Mouse (Mus musculus): ENCODE results near the gene Hesx1. TPM values are rescaled to one million over a fixed set of nuclear protein-coding genes. Genes with fewer than 3 reads are reported as not detected.

The Hesx1 gene
- total RNA-seq, 2 experiments from 2014 or later, result 0.11 to 1.6 TPM

DNA sequence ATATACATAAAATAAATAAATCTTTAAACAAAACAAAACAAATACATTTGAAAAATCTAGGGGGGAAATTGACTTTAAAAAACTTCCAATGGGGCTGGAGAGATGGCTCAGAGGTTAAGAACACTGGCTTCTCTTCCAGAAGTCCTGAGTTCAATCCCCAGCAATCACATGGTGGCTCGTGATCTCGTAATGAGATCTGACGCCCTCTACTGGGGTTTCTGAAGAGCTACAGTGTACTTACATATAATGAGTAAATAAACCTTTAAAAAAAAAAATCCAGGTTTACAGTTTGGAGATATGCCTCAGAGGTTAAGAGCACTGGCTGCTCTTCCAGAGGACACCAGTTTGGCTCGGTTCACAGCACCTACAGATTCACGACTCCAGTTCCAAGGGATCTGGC, 17.3 kb downstream of the Hesx1 start:
- no peak for ATAC-seq (ENCODE audit: poor library complexity, severe bottlenecking)

DNA sequence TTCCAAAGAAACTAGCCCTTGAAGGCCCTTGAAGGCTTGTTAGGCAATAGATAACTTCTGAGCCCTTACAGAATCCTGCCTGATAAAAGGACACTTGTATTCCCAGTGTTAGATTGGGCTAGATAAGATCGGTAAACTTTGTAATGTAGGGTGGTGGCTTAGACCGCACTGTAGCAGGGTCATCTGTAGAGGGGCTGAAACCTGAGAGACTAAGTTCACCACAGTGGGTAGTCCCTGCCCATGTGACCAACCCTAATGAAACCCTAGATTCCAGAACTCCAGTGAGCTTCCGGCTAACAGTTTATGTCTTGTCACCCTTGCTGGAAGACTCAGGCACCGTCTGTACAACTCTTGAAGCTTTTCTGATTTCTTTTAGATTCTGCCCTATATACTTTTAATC, 19.4 kb downstream of the Hesx1 start:
- ATAC-seq (ENCODE audit: poor library complexity, severe bottlenecking), result no peak

DNA sequence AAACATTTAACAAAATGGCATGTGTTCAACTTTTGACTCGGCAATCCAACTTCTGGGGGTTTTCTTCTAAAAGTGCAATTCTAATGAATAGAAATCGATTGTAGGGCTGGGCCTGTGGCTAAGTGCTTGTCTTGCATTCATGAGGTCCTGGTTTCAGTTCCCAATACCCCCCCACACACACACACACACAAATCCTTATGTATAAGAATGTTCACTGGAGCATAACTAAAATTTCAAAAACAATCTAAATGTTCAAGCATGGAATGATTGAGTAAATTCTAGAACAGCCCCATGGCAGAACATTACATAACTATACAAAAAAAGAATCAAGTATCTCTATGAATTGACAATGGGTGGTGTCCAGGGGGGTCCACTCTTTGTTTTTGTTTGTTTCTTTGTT, 23.7 kb downstream of the Hesx1 start:
- no peak for ATAC-seq (ENCODE audit: poor library complexity, severe bottlenecking)

DNA sequence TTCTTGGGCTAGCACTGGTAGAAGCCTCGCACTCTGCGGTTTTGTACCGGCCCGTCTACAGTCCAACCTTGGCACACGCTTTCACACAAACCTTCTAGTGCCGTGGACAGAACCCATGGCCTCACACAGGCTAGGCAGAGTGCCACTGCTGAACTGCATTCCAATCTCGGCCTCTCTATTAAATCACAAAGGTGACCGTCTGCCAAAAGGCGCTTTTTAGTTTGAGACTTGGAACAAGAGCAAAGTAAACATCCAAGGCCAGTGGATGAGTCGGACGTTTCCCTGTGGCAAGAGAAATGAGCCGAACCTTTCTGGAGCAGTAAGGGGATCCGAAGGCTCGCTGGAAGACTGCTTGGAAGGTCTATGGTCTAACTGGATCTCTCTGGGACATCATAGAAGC, 25.6 kb downstream of the Hesx1 start:
- no peak for ATAC-seq (ENCODE audit: poor library complexity, severe bottlenecking)

DNA sequence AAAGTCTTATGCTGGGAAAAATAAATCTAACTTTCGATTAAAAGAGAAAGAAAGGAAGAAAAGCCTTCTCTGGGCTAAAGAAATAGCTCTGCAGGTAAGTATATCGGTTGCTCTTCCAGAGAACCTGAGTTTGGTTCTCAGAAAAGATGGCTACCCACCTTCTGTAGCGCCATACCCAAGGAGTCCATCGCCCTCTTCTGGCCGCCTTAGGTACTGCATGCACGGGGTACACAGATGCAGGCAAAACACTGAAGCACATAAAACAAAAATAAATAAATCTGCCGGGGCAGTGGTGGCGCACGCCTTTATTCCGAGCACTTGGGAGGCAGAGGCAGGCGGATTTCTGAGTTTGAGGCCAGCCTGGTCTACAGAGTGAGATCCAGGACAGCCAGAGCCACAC, 28.7 kb downstream of the Hesx1 start:
- ATAC-seq (ENCODE audit: poor library complexity, severe bottlenecking), result peak; percentile 66

DNA sequence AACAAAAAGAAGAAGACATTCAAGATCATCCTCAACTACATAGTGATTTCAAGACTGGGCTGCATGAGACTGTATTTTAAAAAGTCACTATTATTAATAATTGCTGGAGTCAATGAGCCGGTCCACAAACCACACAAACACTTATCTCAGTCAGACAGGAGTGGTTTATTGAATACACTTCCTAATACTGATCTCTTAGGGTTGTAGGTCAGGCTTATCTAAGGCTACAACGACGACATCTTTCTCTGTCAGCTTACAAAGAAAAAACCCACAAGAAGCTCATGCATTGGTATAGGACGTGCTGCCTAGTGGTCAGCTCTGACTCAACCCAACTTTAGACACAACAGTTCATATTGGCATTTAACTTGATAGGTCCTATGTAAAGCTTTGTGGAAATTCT, 30.4 kb downstream of the Hesx1 start:
- ATAC-seq (ENCODE audit: poor library complexity, severe bottlenecking), result no peak

DNA sequence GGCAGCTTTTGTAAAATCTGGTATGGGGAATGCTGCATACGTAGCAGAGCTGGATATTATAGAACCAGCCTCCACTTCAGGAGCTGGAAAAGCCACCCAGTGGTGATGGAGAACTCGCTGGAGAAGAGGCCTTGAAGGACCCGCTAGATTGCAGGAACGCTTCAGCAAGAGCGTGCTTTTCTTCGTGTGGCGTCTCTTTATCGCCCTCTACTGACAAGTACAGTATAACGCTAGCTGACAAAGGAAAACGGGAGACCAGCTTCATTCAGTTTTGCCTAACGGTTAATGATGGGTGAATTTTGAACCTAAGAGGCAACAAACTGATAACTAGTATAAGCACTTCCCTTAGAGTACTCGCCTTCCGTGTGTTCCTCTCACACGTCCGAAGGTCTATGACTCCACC, 35.6 kb downstream of the Hesx1 start:
- peak; percentile 86 for ATAC-seq (ENCODE audit: poor library complexity, severe bottlenecking)

DNA sequence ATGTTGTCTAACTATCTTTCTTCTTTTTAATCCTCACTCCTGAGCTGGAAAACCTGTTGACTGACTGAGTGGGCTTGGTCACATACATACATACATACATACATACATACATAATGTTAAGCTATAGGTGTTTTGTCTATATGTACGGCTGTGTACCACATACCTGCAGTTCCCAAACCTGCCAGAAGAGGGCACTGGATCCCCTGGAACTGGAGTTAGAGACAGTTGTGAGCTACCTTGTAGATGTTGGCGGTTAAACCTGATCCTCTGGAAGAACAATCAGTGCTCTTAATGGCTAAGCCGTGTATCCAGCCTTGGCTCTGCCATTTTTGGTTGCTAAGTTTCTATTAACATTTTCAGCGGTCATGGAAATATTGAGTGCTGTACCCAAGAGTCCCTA, 36.9 kb downstream of the Hesx1 start:
- 0 out of 2 replicates have a peak, but pooled peaks have one; percentile 60 for ATAC-seq (ENCODE audit: poor library complexity, severe bottlenecking)

DNA sequence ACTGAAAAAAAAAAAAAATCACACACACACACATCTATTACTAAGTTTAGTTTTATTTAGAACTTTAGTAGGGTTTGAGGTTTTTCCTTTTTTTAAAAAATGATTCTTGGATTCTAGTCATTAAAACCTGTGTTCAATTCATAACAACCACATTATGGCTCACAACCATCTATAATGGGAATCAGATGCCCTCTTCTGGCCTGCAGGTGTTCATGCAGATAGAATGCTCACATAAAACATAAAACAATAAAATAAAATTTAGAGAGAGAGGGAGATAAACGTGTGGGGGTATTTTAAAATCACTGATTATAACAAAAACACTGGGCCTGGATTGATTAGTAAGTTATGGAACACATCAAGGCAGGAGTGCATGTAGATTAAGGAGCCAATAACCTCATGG, 43.3 kb downstream of the Hesx1 start:
- ATAC-seq (ENCODE audit: poor library complexity, severe bottlenecking), result no peak

DNA sequence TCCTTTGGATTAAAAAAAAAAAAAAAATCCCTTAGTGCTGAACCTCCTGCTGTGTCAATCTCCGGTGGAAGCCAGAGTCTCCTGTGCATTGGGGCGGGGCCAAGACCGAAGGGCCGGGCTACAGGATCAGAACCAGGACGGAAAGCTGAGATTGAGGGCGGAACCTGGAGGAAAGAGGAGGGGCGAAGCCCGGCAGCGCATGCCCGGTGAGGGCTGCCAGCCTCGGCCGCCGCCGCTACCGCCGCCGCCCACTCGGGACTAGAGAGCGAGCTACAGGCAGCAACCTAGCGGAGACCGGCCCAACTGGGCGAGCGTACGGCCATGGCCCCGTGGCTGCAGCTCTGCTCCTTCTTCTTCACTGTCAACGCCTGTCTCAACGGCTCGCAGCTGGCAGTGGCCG, 44.6 kb downstream of the Hesx1 start, which contains the start of gene Il17rd:
Gene Il17rd, plus strand, starts transcription at position 159 of the 400 bp plus-strand sequence.
- ATAC-seq (ENCODE audit: poor library complexity, severe bottlenecking), result peak; percentile 66

DNA sequence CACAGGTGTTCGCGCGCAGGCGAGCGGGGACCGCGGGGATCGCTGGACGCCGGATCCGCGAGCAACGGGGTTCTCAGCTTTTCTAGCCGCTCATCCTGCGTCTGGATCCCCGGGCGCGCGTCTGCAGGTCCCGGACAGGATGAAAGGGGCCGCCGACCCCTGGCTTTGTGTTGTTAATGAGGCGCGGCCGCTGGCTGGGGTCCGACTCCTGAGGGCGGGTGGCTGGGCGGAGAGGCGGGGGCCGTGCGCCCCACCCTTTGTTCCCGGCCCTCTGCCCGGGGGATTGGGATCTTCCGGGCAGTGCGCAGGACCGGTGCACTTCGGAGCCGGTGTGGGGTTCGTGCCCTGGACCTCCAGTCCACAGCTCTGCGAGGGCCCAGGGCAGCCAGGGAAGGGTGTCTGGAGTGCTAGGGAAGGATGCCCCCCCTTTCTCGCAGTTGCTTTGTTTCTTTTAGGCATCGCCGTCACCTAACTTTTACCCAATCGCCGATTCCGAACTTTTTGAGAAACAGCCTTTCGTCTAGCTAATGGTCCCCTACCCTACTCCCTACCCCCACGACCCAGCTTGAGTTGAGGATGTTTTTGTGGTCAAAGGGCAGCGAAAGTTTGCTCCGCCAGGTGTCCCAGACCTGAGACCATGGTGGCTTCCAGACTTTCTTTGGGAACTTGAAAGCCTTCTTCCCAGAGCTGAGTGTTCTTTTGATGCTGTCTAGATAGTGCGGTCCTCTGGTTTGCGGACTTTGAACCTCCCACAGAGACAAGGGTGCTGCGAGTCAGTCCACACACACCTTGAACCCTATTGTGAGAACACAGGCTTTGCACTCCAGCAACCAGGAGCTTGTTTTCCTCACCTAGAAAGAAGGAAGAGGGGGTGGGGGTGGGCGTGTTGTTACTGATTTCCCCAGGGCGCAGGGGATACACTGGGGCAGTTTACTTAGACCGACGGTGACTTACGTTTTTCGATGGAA, 45.3 kb downstream of the Hesx1 start:
- no peak for ATAC-seq (ENCODE audit: poor library complexity, severe bottlenecking)

DNA sequence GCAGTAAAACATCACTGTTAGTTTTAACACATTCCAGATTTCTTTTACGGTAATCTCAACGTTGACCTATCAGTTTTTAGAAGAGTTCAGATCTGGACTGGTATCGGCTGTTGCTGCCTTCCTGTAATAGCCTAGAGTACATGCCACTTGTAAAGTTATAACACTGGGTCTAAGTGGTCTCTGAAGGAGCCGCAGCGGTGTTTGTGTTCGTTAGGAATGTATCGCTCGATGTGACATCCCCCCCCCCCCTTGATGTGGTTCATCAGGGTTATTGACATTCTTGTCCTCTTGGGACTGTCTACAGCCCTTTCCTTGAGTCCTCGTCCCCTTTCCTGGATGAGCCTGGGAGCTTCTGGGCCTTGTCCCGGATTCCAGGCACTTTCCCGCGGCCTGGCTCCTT, 46.2 kb downstream of the Hesx1 start:
- ATAC-seq (ENCODE audit: poor library complexity, severe bottlenecking), result no peak

DNA sequence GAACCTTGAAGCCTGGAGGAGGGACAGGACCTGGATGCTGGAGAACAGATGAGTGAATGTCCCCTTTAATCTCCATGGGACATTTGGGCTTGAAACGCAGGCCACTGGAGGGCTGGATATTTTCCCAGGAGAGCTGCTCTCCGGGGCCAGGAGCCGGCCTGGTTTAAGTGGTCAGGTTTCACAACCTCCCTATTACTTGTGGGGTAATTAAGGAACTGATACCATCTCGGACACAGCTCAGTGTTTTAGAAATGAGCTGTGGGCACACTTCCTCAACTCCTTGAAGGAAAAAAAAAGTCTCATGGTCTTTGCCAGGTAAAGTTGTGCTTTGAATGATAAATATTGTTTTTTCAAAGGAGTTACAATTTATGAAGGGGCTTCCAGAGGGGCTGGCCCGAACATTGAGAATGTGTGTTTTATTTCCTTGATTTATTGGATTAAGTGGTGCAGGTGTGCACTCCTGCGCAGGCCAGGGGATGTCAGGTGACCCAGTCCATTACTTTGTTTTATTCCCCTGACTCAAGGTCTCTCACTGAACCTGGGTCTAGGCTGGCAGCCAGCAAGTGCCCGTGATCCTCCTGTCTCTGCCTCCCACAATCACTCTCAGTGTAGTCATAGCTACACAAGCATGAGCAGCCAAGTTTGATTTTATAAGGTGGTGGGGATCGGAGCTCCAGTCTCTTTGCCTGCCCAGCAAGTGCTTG, 48.2 kb downstream of the Hesx1 start:
- ATAC-seq (ENCODE audit: poor library complexity, severe bottlenecking), result peak; percentile 89

DNA sequence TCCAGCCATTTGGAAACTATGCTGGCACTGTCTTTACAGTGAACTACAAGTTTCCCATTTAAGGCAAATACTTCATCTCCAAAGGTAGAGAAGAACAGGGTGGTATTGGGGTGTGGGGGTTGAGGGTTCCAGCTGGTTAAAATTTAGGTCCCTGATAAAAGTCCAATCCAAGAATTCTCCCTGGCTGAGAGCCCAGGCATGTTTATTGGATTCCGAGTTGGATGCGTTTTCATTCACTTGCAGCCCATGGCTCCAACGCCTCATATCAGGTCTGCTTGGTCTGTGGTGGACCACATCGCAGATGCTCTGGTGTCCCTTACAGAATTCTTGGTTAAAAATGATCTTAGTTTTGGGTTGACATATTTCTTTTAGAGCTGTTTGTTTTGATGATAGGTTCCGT, 49.2 kb downstream of the Hesx1 start:
- ATAC-seq (ENCODE audit: poor library complexity, severe bottlenecking), result no peak

DNA sequence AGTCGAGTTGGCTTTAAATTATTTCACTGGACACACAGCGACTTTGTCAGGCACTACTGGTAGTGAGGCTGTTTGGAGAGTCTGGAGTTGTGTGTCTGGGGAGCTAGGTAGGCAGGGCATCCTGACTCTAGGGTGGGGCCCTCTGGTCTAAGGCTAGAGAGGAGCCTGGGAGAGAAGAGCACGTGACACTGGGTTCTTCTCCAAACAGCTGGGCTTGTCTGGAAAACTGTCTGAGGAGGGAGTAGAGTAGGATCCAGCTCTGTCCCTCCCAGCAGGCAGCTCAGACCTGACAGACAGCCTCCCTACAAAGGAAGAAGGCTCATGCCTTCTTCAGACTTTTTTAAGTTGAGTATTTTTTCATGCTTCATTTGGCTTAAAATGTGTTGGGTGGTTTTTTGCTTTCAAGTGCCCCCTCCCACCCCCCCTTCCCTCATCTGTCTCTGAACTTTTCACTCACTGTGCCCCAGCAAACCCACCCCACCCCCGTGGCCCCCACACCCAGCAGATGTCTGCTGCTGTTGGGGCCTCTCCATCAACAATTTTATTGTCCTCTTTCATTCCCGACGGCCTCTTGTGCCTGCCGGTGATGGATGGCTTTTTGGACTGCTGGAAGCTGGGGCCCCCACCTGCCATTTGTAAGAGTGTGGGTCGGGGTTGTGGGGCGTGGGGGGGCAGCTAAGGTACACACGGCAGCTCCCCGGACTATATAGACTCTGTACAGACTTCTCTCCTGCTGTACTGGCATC, 50.2 kb downstream of the Hesx1 start:
- no peak for ATAC-seq (ENCODE audit: poor library complexity, severe bottlenecking)

DNA sequence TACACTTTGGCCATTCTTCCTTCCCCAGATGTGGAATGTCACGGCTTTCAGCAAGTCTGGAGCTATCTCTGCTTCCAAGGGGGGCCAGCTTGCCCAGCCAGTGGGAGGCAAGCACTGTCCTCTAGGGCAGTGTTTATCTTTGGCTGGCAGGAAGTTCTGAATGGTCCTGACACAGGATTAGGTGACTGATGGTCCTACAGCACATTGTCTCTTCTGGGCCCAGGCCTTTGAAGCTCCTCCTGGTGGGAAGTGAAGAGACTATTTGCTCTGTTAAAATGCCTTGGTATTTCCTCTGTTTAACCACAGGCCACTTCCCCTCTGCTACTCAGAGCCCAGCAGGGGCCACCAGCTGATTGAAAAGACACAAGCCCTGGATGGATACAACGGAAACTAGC, 50.7 kb downstream of the Hesx1 start:
- peak; percentile 85 for ATAC-seq (ENCODE audit: poor library complexity, severe bottlenecking)

DNA sequence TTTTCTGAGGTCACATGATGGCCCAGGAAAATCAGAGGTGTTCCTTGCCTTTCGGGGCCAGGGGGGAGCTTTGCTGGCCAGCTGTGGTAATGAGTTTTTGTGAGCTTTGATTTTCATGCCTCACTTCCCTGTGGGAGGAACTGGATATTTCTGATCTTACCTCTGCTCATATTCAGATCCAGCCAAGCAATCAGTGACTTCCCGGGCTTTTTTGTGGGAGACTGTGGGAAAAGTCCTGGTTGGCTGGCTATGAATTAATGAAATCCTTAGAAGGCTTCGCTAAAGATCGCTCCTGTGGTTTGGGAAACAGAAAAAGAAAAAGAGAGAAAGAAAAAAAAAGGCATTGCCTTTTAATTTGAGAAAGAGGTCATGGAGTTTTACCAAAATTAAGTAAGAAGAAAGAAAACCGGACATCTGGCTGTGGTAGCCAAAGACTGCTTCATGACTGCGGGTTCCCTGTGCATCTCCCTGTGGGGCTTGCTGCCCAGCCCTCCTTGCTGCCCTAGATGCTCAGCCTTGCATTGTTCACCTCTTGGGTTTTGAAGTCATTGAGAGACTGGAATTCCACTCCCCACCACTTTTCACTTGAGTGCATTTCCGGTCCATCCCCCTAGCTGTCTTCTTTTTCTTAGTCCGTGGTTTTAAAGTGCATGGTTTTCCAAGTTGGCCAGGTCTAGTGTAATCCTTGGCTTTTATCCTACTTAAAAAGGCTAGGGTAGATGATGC, 54.2 kb downstream of the Hesx1 start:
- no peak for ATAC-seq (ENCODE audit: poor library complexity, severe bottlenecking)

DNA sequence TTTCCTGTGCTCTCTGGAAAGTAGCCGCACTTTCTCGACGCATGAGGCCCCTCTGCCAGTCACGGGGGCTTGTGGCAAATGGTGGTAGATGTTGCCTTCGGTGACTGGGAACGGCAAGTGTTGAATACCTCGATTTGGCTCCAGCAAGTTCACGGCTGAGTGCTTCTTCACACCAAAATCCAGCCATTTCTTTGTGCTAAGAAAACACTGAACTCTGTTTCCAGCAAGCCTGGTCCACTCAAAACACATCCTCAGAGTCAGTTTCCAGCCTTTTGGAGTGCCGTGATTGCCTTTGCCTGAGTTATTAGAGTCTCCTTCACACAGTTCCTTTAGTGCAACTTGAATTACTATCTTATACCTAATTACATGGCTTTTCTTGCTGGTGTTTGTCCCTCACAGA, 55.8 kb downstream of the Hesx1 start:
- no peak for ATAC-seq (ENCODE audit: poor library complexity, severe bottlenecking)

DNA sequence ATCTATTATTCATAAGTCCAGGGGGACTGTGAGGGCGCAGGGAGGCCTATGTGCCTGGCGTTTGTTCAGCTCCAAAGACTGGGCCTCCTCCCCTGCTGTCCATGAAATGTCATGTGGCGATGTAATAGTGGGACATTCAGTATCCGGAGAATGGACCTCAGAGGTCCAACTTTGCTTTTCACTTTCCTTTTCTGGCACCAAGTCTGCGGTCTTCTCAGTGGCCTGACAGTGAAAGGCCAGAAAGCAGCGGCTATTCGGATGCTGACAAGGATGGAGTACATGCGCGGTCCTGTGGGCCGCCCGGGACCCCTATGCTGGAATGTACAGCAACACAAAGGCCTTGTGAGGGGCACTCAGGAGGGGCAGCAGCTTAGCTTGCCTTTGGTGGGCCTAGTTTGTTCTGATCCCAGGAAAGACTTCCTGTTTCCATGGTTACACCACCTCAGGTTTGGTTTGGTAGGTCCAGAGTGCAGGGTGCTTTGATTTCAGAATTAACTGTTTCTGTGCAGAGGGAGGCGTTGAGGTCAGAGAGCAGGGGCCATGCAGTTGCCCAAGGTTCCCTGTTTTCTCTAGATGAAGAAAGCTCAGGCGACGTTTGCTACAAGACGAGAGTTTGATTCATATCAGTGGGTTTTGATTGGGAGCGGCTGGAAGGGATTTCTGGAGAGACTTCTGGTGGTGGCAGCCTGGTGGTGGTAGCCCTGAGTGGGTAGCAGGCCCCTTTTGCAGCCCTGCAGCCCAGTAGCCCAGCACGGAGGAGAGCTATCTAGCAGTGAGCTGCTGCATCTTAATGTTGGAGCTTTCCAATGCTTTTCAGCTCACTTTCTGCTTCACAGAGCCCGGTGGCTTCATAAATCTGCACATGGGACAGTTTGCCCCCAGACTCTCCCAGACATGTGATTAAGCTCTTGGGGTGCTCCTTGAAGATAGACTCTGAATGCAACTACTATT, 56.6 kb downstream of the Hesx1 start:
- no peak for ATAC-seq (ENCODE audit: poor library complexity, severe bottlenecking)

DNA sequence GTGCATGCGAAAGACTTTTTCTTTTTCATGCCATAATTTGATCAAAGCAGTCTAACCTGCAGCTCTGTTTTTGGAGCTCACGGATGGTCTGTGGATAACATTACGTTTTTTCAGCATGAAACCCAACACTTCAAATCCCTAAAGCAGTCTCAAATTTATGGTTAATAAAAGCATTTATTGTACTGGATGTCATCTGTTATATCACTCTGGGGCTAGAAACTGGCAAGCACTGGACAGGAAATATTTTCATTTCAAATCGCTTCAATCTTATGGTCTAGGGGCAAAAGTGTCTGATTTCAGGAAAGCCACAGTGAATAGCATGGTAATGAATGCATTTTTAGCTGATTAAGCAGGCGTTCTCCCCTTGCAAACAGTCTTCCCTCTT, 57.3 kb downstream of the Hesx1 start:
- no peak for ATAC-seq (ENCODE audit: poor library complexity, severe bottlenecking)

All from megakaryocyte, adult 5-6 weeks (primary cell).